Mouse (Mus musculus): ENCODE measurements around the gene Angptl8.
A peak's percentile ranks its signal among the peaks of the same experiment; 100 is the strongest.
"Not testable (repeated sequence)": the region's sequence is repeated elsewhere in the genome, so short reads cannot be mapped to it uniquely, and the experiment has no call there.

Gene Angptl8

GRCm38 (mm10) chr9:21852128-21853091 lies 17.1 kb downstream of the Angptl8 start, which contains the start of gene Dock6:
Gene Dock6, minus strand, starts transcription at chr9:21852635.
- peak; percentile 60 for DNase-seq

GRCm38 (mm10) chr9:21853961-21854360 lies 18.7 kb downstream of the Angptl8 start:
- no peak for DNase-seq

- DNase-seq, result no peak
Measured at GRCm38 (mm10) chr9:21854894-21855293, 19.6 kb downstream of the Angptl8 start.

- DNase-seq, result no peak
Measured at GRCm38 (mm10) chr9:21857501-21857900, 22.2 kb downstream of the Angptl8 start.

- no peak for DNase-seq
Measured at GRCm38 (mm10) chr9:21858084-21858483, 22.8 kb downstream of the Angptl8 start.

GRCm38 (mm10) chr9:21859606-21860005 lies 24.3 kb downstream of the Angptl8 start:
- DNase-seq, result no peak

- not testable (repeated sequence) for DNase-seq
Measured at GRCm38 (mm10) chr9:21860349-21860748, 25.0 kb downstream of the Angptl8 start.

GRCm38 (mm10) chr9:21862181-21862580 lies 26.9 kb downstream of the Angptl8 start:
- no peak for DNase-seq

GRCm38 (mm10) chr9:21865673-21866398 lies 30.5 kb downstream of the Angptl8 start:
- DNase-seq, result no peak

GRCm38 (mm10) chr9:21866641-21867040 lies 31.3 kb downstream of the Angptl8 start:
- no peak for DNase-seq

- DNase-seq, result no peak
Measured at GRCm38 (mm10) chr9:21867726-21868125, 32.4 kb downstream of the Angptl8 start.

GRCm38 (mm10) chr9:21869290-21869689 lies 34.0 kb downstream of the Angptl8 start:
- peak; percentile 32 for DNase-seq

- DNase-seq, result peak; percentile 43
Measured at GRCm38 (mm10) chr9:21870879-21871524, 35.7 kb downstream of the Angptl8 start.

GRCm38 (mm10) chr9:21872204-21872603 lies 36.9 kb downstream of the Angptl8 start:
- DNase-seq, result no peak

GRCm38 (mm10) chr9:21876601-21877000 lies 41.3 kb downstream of the Angptl8 start:
- DNase-seq, result no peak
